Mouse (Mus musculus) embryonic facial prominence, embryonic 11.5 days (tissue): ENCODE measurements around the gene Vps13c. TPM values are rescaled to one million over a fixed set of nuclear protein-coding genes. Genes with fewer than 3 reads are reported as not detected.

Source experiments
- ATAC-seq: fragments of 200-750 bp; cut with Nextera tagmentation; replicated peaks from 2 replicates; pipeline ENCODE4 v1.8.0; 2017; ENCODE audit warnings: low read depth; ENCODE audit not compliant: insufficient number of reproducible peaks, low FRiP score, low TSS enrichment
- DNase-seq: peaks from one replicate; pipeline ENCODE4 v3.0.0-alpha.2; 2015; ENCODE audit warnings: low spot score
- H3K27ac ChIP-seq: fragments of 300-500 bp; sonication (generic); replicated peaks from 2 replicates; pipeline ENCODE4 v1.5.1; 2014; ENCODE audit warnings: mild to moderate bottlenecking, low read depth, low read length, control low read depth
- H3K27me3 ChIP-seq: fragments of 300-500 bp; sonication (generic); 2 replicates; pipeline ENCODE4 v1.6.1; 2014; ENCODE audit warnings: mild to moderate bottlenecking, low read length, moderate library complexity, mixed read lengths; ENCODE audit not compliant: control insufficient read depth, insufficient read depth
- H3K36me3 ChIP-seq: fragments of 300-500 bp; sonication (generic); replicated peaks from 2 replicates; pipeline ENCODE4 v1.6.1; 2014; ENCODE audit warnings: low read depth, mild to moderate bottlenecking, low read length, moderate library complexity, mixed read lengths; ENCODE audit not compliant: control insufficient read depth, insufficient read depth
- H3K4me1 ChIP-seq: fragments of 300-500 bp; sonication (generic); 2 replicates; pipeline ENCODE4 v1.6.1; 2014; ENCODE audit warnings: low read length, mixed read lengths; ENCODE audit not compliant: control insufficient read depth, insufficient read depth
- H3K4me2 ChIP-seq: fragments of 300-500 bp; sonication (generic); 2 replicates; pipeline ENCODE4 v1.6.1; 2014; ENCODE audit warnings: low read depth, mild to moderate bottlenecking, control low read depth, low read length, moderate library complexity
- H3K4me3 ChIP-seq: fragments of 300-500 bp; sonication (generic); 2 replicates; pipeline ENCODE4 v1.5.1; 2014; ENCODE audit warnings: low read depth, low read length, control low read depth
- H3K9ac ChIP-seq: fragments of 300-500 bp; sonication (generic); replicated peaks from 2 replicates; pipeline ENCODE4 v1.6.1; 2014; ENCODE audit warnings: mild to moderate bottlenecking, control low read depth, low read length
- H3K9me3 ChIP-seq: fragments of 300-500 bp; sonication (generic); replicated peaks from 2 replicates; pipeline ENCODE4 v1.6.1; 2016; ENCODE audit warnings: mild to moderate bottlenecking, low read length, inconsistent platforms, mixed read lengths; ENCODE audit not compliant: control insufficient read depth
- WGBS: fragments of 180-500 bp; shearing (Covaris S2); extraction: QIAGEN DNeasy Blood & Tissue Kit; methylation state at CpG from one replicate; pipeline ENCODE4 v1.1.7; 2014; 5-methylcytosine and 5-hydroxymethylcytosine counted together
- polyA plus RNA-seq: library from polyadenylated mRNA; unstranded; fragments of >200 nt; fragmentation: Nextera tagmentation; extraction: Ambion mirVana; gene quantifications from 2 replicates; pipeline ENCODE4 v1.2.1, GENCODE M21; 2014

The Vps13c gene
- polyA plus RNA-seq, 1 experiment from 2014 or later, result 5.2 TPM

DNA sequence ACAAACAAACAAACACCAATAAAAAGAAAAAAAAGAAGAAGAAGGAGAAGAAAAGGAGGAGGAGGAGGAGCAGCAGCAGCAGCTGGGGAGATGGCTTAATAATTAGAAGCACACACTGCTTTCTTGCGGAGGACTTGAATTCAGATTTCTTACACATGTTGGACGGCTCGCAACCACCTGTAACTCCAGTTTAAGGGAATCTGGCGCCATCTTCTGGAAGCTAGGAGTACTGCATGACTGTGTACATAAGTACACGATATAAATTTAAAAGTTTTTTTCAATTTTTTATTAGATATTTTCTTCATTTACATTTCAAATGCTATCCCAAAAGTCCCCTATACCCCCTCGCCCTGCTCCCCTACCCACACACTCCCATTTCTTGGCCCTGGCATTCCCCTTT is 38.0 kb upstream of the Vps13c start:
- Histone ChIP-seq H3K36me3 (no peaks in the 10 kb centered on the region), H3K9me3 (no peaks in the 10 kb centered on the region), H3K27ac (no peak overlapping the region), H3K4me3 (no peak overlapping the region), H3K4me2 (no peak overlapping the region), H3K27me3 (no peaks in the 10 kb centered on the region), H3K4me1 (no peaks in the 10 kb centered on the region), H3K9ac (no peak overlapping the region)
- 33% methylated on average over 6 of the region's 6 CpGs for WGBS
- ATAC-seq, result no peak
- peak; percentile 65 for DNase-seq

DNA sequence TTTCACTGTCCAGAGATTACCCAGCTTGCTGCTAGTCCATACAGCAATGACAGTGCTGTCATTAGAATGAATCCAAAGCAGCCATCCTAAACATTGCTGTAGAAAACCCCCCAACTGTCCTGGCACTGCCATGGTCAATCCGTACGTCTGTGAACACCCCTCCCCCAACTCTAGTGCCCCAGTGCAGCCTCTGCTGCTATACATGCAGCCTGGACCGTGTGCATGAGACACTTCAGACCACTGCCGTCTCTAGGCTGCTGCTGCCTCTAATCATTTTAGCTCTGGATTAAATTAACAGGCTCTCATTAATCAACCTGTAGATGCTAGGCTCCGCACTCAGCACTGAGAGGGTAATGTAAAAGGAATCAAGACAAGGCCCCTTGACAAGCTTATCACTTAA is 33.2 kb upstream of the Vps13c start:
- Histone ChIP-seq H3K27me3 (no peaks in the 10 kb centered on the region), H3K4me1 (no peaks in the 10 kb centered on the region), H3K36me3 (no peaks in the 10 kb centered on the region), H3K4me3 (no peak overlapping the region), H3K4me2 (no peak overlapping the region), H3K27ac (no peak overlapping the region), H3K9ac (no peak overlapping the region), H3K9me3 (no peaks in the 10 kb centered on the region)
- 74% methylated on average over 5 of the region's 5 CpGs for WGBS
- no peak for DNase-seq
- ATAC-seq, result no peak

DNA sequence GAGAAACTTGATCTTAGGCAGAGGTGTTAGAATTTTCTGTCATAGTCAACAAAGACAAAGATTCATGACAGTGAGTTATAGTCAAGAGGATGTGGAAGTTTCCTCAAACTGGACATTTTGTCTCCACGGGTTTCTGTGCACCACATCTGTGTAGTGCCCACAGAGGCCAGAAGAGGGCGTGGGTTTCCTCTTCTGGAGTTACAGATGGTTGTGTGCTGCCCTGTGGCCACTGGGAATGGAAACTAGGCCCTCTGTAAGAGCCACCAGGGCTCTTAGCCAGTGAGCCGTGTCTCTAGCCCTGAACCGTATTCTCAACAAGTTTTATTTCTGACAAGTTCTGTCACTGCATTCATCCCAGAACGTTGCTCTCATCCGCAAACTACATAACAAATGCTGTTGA is 29.7 kb upstream of the Vps13c start:
- Histone ChIP-seq H3K4me2 (no peak overlapping the region), H3K36me3 (no peaks in the 10 kb centered on the region), H3K9me3 (no peaks in the 10 kb centered on the region), H3K27me3 (no peaks in the 10 kb centered on the region), H3K9ac (no peak overlapping the region), H3K4me1 (no peaks in the 10 kb centered on the region), H3K4me3 (no peak overlapping the region), H3K27ac (no peak overlapping the region)
- DNase-seq (no peak), ATAC-seq (no peak)
- 66% methylated on average over 6 of the region's 6 CpGs for WGBS

DNA sequence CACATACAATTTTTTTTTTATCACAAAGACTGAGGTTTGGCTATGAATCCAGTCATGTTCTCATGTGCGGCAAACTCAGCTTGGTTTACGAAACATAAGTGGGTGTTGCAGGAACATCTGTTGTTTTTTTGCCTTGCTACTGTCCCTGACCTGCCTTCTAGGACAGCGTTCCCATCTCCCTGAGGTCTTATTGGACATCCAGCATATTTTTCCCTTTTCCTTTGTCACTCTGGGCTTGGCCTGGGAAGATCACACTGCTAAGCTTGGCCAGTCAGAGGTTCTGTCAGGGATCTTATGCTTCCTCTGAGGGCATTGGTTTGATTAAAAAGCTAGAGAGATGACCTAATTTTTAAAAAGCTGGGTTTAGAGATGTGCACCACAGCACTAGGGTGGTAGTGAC is 29.1 kb upstream of the Vps13c start:
- ATAC-seq, result no peak
- 80% methylated on average over 3 of the region's 3 CpGs for WGBS
- Histone ChIP-seq H3K9me3 (no peaks in the 10 kb centered on the region), H3K4me2 (no peak overlapping the region), H3K36me3 (no peaks in the 10 kb centered on the region), H3K27me3 (no peaks in the 10 kb centered on the region), H3K4me1 (no peaks in the 10 kb centered on the region), H3K4me3 (no peak overlapping the region), H3K27ac (no peak overlapping the region), H3K9ac (no peak overlapping the region)
- DNase-seq, result no peak

DNA sequence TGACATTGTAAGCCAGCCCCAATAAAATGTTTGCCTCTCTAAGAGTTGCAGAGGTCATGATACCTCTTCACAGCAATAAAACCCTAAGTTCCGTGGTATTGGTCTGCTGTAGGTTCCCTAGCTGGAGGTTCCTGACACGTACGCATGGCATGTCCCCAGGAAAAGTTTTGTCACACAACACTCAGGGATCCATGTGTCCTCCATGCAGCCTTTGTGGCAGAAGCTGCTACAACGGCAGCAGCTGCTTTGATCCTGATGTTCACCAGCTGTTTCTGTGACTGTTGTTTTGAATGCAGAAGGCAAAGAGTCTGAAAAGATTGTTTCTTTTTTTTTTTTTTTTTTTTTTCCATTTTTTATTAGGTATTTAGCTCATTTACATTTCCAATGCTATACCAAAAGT is 27.0 kb upstream of the Vps13c start:
- DNase-seq (peak; percentile 29), ATAC-seq (no peak)
- no peak overlapping the region for H3K4me2 ChIP-seq
- no peaks in the 10 kb centered on the region for H3K36me3 ChIP-seq
- H3K4me1 ChIP-seq, result no peaks in the 10 kb centered on the region
- H3K27ac ChIP-seq, result peak overlapping the region; percentile 31
- H3K9ac ChIP-seq, result no peak overlapping the region
- H3K9me3 ChIP-seq, result no peaks in the 10 kb centered on the region
- WGBS, result 65% methylated on average over 4 of the region's 4 CpGs
- H3K4me3 ChIP-seq, result no peak overlapping the region
- H3K27me3 ChIP-seq, result no peaks in the 10 kb centered on the region

DNA sequence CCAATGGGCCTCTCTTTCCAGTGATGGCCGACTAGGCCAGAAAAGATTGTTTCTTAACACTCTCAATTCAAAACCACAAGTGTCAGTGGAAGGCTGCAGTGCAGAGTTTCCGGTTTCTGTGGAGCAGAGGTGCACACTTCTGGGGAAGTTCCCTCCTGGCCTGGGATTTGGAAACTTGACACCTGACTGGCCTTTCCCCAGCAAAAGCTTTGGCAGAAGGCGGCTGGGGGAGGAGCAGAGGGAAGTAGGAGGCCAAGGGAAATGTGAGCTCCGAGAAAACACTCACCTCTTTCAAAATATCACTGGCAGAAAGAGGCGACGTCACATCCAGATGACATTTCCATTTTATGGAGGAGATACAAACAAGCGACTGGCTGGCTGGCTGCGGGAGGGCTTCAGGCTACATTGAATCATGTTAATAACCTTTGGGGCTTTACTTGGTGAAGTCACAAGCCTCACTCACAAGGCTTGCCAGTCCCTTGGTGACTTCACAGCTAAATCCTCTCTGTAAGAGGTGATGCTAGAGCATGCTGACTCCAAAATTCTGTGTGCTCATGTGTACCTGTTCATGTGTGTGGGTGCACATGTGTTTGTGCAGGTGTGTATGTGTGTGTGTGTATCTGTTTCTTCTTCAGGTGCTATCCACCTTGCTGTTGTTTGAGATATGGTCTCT is 26.4 kb upstream of the Vps13c start:
- no peaks in the 10 kb centered on the region for H3K9me3 ChIP-seq
- peak overlapping the region; percentile 15; the same call in 1 of the 2 replicates for H3K27ac ChIP-seq

DNA sequence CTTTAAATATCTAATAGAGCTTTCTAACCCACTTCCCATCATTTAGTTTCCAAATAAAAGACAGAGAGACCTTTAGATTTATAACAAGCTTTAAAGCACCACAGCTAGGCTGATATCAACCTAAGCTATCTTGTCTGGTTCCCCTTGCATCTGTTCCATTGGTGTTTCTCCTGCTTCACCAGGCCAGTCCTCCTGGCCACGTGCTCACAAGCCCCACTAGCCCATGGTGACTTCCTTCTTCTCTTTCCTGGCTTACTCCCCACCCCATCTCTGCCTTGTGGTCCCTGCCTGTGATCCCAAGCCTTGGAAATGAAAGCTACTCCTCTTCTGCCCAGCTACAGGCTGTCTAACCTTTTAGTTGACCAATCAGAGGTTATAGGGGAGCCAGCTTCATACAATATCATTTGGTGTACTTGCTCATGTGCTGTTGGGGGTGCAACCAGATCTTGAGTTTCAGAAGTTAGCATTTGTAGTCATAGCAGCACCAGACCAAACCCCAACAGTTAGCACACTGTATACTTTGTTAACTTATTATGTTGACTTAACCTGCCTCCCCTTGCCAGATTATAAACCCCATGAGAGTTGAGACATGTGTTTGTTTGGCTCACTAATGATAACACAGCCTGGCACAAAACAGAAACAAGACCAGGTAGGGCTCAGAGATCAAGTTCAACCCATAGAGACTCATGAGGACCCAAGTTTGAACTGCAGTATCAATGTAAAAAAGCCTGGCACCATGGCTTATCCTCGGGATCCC is 23.8 kb upstream of the Vps13c start:
- no peaks in the 10 kb centered on the region for H3K27me3 ChIP-seq
- no peak overlapping the region for H3K27ac ChIP-seq
- ATAC-seq (no peak), DNase-seq (no peak)
- H3K4me1 ChIP-seq, result no peaks in the 10 kb centered on the region
- 60% methylated on average over 2 of the region's 2 CpGs for WGBS
- H3K4me3 ChIP-seq, result no peak overlapping the region
- H3K9me3 ChIP-seq, result no peaks in the 10 kb centered on the region
- no peak overlapping the region for H3K9ac ChIP-seq
- H3K36me3 ChIP-seq, result no peaks in the 10 kb centered on the region
- H3K4me2 ChIP-seq, result no peak overlapping the region

More for the DNA sequence above, 26.4 kb upstream of the Vps13c start:
- no peak overlapping the region for H3K9ac ChIP-seq
- WGBS, result 5% methylated on average over 8 of the region's 8 CpGs
- no peaks in the 10 kb centered on the region for H3K36me3 ChIP-seq
- ATAC-seq (peak; percentile 82), DNase-seq (peak; percentile 86)
- H3K4me3 ChIP-seq, result no peak overlapping the region
- H3K4me1 ChIP-seq, result no peaks in the 10 kb centered on the region
- no peaks in the 10 kb centered on the region for H3K27me3 ChIP-seq
- H3K4me2 ChIP-seq, result no peak overlapping the region

DNA sequence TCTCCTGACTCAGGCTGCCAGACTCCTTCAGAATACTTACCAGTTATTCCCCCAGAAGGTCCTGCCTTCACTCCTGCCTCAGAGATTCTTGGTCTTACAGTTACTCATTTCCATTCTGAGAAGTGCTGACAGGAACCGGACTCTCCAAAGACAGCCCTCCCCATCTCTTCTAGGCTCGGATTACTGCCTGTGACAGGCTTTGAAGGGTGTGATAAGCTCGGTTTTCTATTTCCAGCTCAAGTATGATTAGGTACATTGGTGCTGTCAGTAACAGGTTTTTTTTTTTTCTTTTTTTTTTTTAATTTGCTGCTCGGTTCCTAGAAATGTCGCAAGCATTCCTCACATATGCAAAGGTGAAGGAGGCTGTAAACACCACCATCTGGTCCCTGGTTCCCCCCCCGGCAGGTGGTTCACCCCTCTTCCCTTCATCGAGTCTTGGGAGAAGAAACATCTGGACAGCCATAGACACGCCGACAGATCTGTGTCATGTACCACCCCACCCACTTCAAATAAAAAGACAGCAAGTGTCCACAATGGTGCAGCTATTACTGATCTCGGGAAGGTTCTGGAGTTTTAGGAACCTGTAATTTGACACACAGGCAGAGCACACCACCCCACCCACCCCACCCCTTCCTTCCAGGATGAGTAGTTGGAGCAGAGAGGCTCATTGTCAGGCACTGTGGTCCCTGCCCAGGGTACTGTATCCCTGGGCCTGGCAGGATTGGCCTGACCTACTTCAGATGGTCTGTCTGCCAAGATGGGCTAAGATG is 22.1 kb upstream of the Vps13c start:
- ATAC-seq, result no peak; the same call in 1 of the 2 replicates
- no peak overlapping the region for H3K9ac ChIP-seq
- H3K36me3 ChIP-seq, result no peaks in the 10 kb centered on the region
- H3K4me1 ChIP-seq, result no peaks in the 10 kb centered on the region
- no peak overlapping the region for H3K4me2 ChIP-seq
- H3K9me3 ChIP-seq, result no peaks in the 10 kb centered on the region
- peak; percentile 27 for DNase-seq
- 43% methylated on average over 10 of the region's 10 CpGs for WGBS
- no peaks in the 10 kb centered on the region for H3K27me3 ChIP-seq
- no peak overlapping the region for H3K27ac ChIP-seq
- no peak overlapping the region for H3K4me3 ChIP-seq
